Mouse (Mus musculus) limb, embryonic 14.5 days (tissue): ENCODE measurements around the gene Slc6a19. TPM values are rescaled to one million over a fixed set of nuclear protein-coding genes. Genes with fewer than 3 reads are reported as not detected.
"Not testable (repeated sequence)": the region's sequence is repeated elsewhere in the genome, so short reads cannot be mapped to it uniquely, and the experiment has no call there.

Experiments
- ATAC-seq: fragments of 200-750 bp; cut with Nextera tagmentation; 2 replicates; pipeline ENCODE4 v1.8.0; 2017; ENCODE audit warnings: low read depth, moderate number of reproducible peaks, moderate TSS enrichment; ENCODE audit not compliant: low FRiP score
- DNase-seq: peaks from one replicate; pipeline ENCODE4 v3.0.0-alpha.2; 2015; ENCODE audit warnings: low spot score
- H3K27ac ChIP-seq: fragments of 300-500 bp; sonication (generic); replicated peaks from 2 replicates; pipeline ENCODE4 v1.5.1; 2014; ENCODE audit warnings: low read depth, mild to moderate bottlenecking, low read length, moderate library complexity, mixed read lengths
- H3K27me3 ChIP-seq: fragments of 300-500 bp; sonication (generic); 2 replicates; pipeline ENCODE4 v1.6.1; 2014; ENCODE audit warnings: low read length, mixed read lengths; ENCODE audit not compliant: control insufficient read depth, insufficient read depth
- H3K36me3 ChIP-seq: fragments of 300-500 bp; sonication (generic); 2 replicates; pipeline ENCODE4 v1.6.1; 2014; ENCODE audit warnings: mild to moderate bottlenecking, low read length, moderate library complexity, mixed read lengths; ENCODE audit not compliant: control insufficient read depth, insufficient read depth
- H3K4me1 ChIP-seq: fragments of 300-500 bp; sonication (generic); 2 replicates; pipeline ENCODE4 v1.6.1; 2014; ENCODE audit warnings: antibody characterized with exemption, low read length, mixed read lengths; ENCODE audit not compliant: control insufficient read depth, insufficient read depth
- H3K4me2 ChIP-seq: fragments of 300-500 bp; sonication (generic); replicated peaks from 2 replicates; pipeline ENCODE4 v1.6.1; 2014; ENCODE audit warnings: low read depth, mild to moderate bottlenecking, low read length, moderate library complexity; ENCODE audit not compliant: severe bottlenecking
- H3K4me3 ChIP-seq: fragments of 300-500 bp; sonication (generic); replicated peaks from 2 replicates; pipeline ENCODE4 v1.5.1; 2014; ENCODE audit warnings: low read length
- H3K9ac ChIP-seq: fragments of 300-500 bp; sonication (generic); 2 replicates; pipeline ENCODE4 v1.6.1; 2014; ENCODE audit warnings: mild to moderate bottlenecking, low read depth, low read length, moderate library complexity; ENCODE audit not compliant: severe bottlenecking
- H3K9me3 ChIP-seq: fragments of 300-500 bp; sonication (generic); 2 replicates; pipeline ENCODE4 v1.6.1; 2016; ENCODE audit warnings: low read length; ENCODE audit not compliant: control insufficient read depth
- POLR2A ChIP-seq: fragments of 200-500 bp; IDR thresholded peaks from 2 replicates; pipeline ENCODE4 v1.8.0; 2012; ENCODE audit warnings: inconsistent platforms, mild to moderate bottlenecking, moderate library complexity, borderline replicate concordance; ENCODE audit not compliant: insufficient read depth, insufficient read length; ENCODE audit errors: extremely low read depth
- WGBS: fragments of 180-500 bp; shearing (Covaris S2); extraction: QIAGEN DNeasy Blood & Tissue Kit; methylation state at CpG from one replicate; pipeline ENCODE4 v1.1.7; 2014; 5-methylcytosine and 5-hydroxymethylcytosine counted together
- polyA plus RNA-seq, 2 experiments: library from polyadenylated mRNA; depleted of rRNA in 1 of 2; stranded (reverse) in 1 of 2; unstranded in 1 of 2; fragments of >200 nt; fragmentation: Nextera tagmentation in 1 of 2; extraction: Ambion mirVana in 1 of 2; gene quantifications; 2 replicates each; pipeline versions ENCODE4 v1.2.1 to v1.2.3; 2012 to 2014

Slc6a19 gene
- polyA plus RNA-seq, 2 experiments, result not detected

GRCm38 (mm10) chr13:73713204-73713603, 8.5 kb upstream of the Slc6a19 start:
- Histone ChIP-seq H3K4me2 (no peak overlapping the region), H3K36me3 (no peaks in the 10 kb centered on the region), H3K27me3 (no peaks in the 10 kb centered on the region), H3K9ac (no peak overlapping the region), H3K9me3 (no peaks in the 10 kb centered on the region), H3K27ac (no peak overlapping the region), H3K4me3 (no peak overlapping the region), H3K4me1 (no peaks in the 10 kb centered on the region)
- DNase-seq, result no peak
- ATAC-seq, result no peak
- no peak for TF ChIP-seq POLR2A
- 78% methylated on average over 4 of the region's 4 CpGs for WGBS

- Histone ChIP-seq H3K9ac (no peak overlapping the region), H3K4me2 (no peak overlapping the region), H3K4me1 (no peaks in the 10 kb centered on the region), H3K27me3 (no peaks in the 10 kb centered on the region), H3K9me3 (no peaks in the 10 kb centered on the region), H3K27ac (no peak overlapping the region), H3K4me3 (no peak overlapping the region), H3K36me3 (no peaks in the 10 kb centered on the region)
- ATAC-seq, result no peak
- 70% methylated on average over 3 of the region's 3 CpGs for WGBS
- TF ChIP-seq POLR2A, result no peak
- no peak for DNase-seq
These were observed 7.6 kb upstream of the Slc6a19 start for GRCm38 (mm10) chr13:73712228-73712627.

GRCm38 (mm10) chr13:73711803-73712202, 7.1 kb upstream of the Slc6a19 start:
- H3K4me2 ChIP-seq, result no peak overlapping the region
- no peak for ATAC-seq
- 87% methylated on average over 5 of the region's 5 CpGs for WGBS

GRCm38 (mm10) chr13:73711221-73711620, 6.6 kb upstream of the Slc6a19 start:
- 93% methylated on average over 5 of the region's 5 CpGs for WGBS

More at GRCm38 (mm10) chr13:73711803-73712202, 7.1 kb upstream of the Slc6a19 start:
- Histone ChIP-seq H3K27me3 (no peaks in the 10 kb centered on the region), H3K4me3 (no peak overlapping the region), H3K27ac (no peak overlapping the region), H3K4me1 (no peaks in the 10 kb centered on the region), H3K36me3 (no peaks in the 10 kb centered on the region), H3K9me3 (no peaks in the 10 kb centered on the region), H3K9ac (no peak overlapping the region)
- TF ChIP-seq POLR2A, result no peak
- no peak for DNase-seq

GRCm38 (mm10) chr13:73709491-73709890, 4.8 kb upstream of the Slc6a19 start:
- no peak for TF ChIP-seq POLR2A
- no peak for DNase-seq
- no peaks in the 10 kb centered on the region for H3K27me3 ChIP-seq
- no peak for ATAC-seq
- H3K4me1 ChIP-seq, result no peaks in the 10 kb centered on the region
- WGBS, result 43% methylated on average over 6 of the region's 6 CpGs
- no peaks in the 10 kb centered on the region for H3K36me3 ChIP-seq
- no peak overlapping the region for H3K27ac ChIP-seq
- H3K4me3 ChIP-seq, result no peak overlapping the region
- no peak overlapping the region for H3K4me2 ChIP-seq
- H3K9me3 ChIP-seq, result no peaks in the 10 kb centered on the region
- no peak overlapping the region for H3K9ac ChIP-seq

More at GRCm38 (mm10) chr13:73711221-73711620, 6.6 kb upstream of the Slc6a19 start:
- DNase-seq (no peak), ATAC-seq (no peak)
- TF ChIP-seq POLR2A, result no peak
- Histone ChIP-seq H3K9me3 (no peaks in the 10 kb centered on the region), H3K9ac (no peak overlapping the region), H3K4me2 (no peak overlapping the region), H3K27ac (no peak overlapping the region), H3K36me3 (no peaks in the 10 kb centered on the region), H3K27me3 (no peaks in the 10 kb centered on the region), H3K4me1 (no peaks in the 10 kb centered on the region), H3K4me3 (no peak overlapping the region)

GRCm38 (mm10) chr13:73703486-73703885, 1.2 kb downstream of the Slc6a19 start:
- not testable (repeated sequence) for H3K4me3 ChIP-seq, H3K4me2 ChIP-seq, ATAC-seq, H3K4me1 ChIP-seq, H3K27ac ChIP-seq, H3K9me3 ChIP-seq, DNase-seq, H3K27me3 ChIP-seq, H3K9ac ChIP-seq, H3K36me3 ChIP-seq
- 72% methylated on average over 4 of the region's 4 CpGs for WGBS
